11 mouse cellular contexts compared by ENCODE assay signal in genomic region chr5:143471165-143471546, GRCm38 (mm10). TPM values are rescaled to one million over a fixed set of nuclear protein-coding genes. Genes with fewer than 3 reads are reported as not detected.
A peak's percentile ranks its signal among the peaks of the same experiment; 100 is the strongest.
DNase-seq lines count a peak whose midpoint lies in the region; ATAC-seq and TF ChIP-seq lines count a peak whose summit lies in the region.
"Had no signal": no experiment of that assay in that cellular context is flagged by ENCODE, and none has a peak within 500 bp of the region (broad histone marks: within the 10 kb centered on the region; RNA-seq: fewer than 3 reads in every experiment).

No protein-coding gene starts in this region.

- no peaks in the 10 kb centered on the region for H3K27me3 ChIP-seq in heart, embryonic 12.5 days (replicated peaks)
- no peaks in the 10 kb centered on the region for H3K27me3 ChIP-seq in lung, embryonic 14.5 days (ENCODE audit: insufficient read depth, low read length)
- no peaks in the 10 kb centered on the region for H3K27me3 ChIP-seq in kidney, adult 2 months (replicated peaks; ENCODE audit: control insufficient read depth, insufficient read depth, low read length)
- H3K27me3 ChIP-seq: midbrain, embryonic 13.5 days; Patski had no signal

- no peak overlapping the region for H3K4me3 ChIP-seq in heart, embryonic 12.5 days
- H3K4me3 ChIP-seq in lung, embryonic 14.5 days (ENCODE audit: low read depth, low read length), result no peak overlapping the region
- H3K4me3 ChIP-seq in bone marrow, adult 2 months (replicated peaks; ENCODE audit: control insufficient read depth, low read depth, low read length), result no peak overlapping the region
- no peak overlapping the region for H3K4me3 ChIP-seq in kidney, adult 2 months (ENCODE audit: insufficient read depth, low read depth, low read length)
- H3K4me3 ChIP-seq: midbrain, embryonic 13.5 days had no signal

- TF ChIP-seq POLR2A in bone marrow, adult 2 months (IDR thresholded peaks at IDR 0.05; ENCODE audit: borderline replicate concordance, control insufficient read depth, low read depth, low read length), result no peak
- TF ChIP-seq POLR2A in kidney, adult 2 months (IDR thresholded peaks at IDR 0.05; ENCODE audit: low read depth, low read length), result no peak

- WGBS in heart, embryonic 12.5 days, result 92% methylated on average over 3 of the region's 3 CpGs
- 79% methylated on average over 3 of the region's 3 CpGs for WGBS in lung, embryonic 14.5 days
- WGBS in bone marrow, adult 2 months, result 33% methylated on average over 3 of the region's 3 CpGs
- 90% methylated on average over 3 of the region's 3 CpGs for WGBS in kidney, adult 2 months

- DNase-seq in heart, postnatal 25 days (ENCODE audit: low spot score), result no peak
- no peak for DNase-seq in lung, embryonic 14.5 days
- DNase-seq in lung, adult 18-20 months, result no peak
- DNase-seq in kidney, adult 2 months, result no peak

- no peak for ATAC-seq in heart, embryonic 12.5 days (ENCODE audit: insufficient number of reproducible peaks, low FRiP score)
- peak; percentile 30; the same call in 1 of the 2 replicates for ATAC-seq in lung, embryonic 14.5 days (ENCODE audit: insufficient read depth)
- peak; percentile 58 for ATAC-seq in granulocyte monocyte progenitor cell, adult 5-6 weeks (replicated peaks; ENCODE audit: poor library complexity, severe bottlenecking)
- ATAC-seq in frontal cortex, adult (ENCODE audit: low TSS enrichment), result no peak
- ATAC-seq: inflammation-experienced regulatory T-cells, adult 6 months; midbrain, embryonic 13.5 days; Patski had no signal

- H3K4me1 ChIP-seq in heart, embryonic 12.5 days (replicated peaks), result peaks cover 27% of the 10 kb centered on the region
- H3K4me1 ChIP-seq in lung, embryonic 14.5 days (ENCODE audit: insufficient read depth), result no peaks in the 10 kb centered on the region
- H3K4me1 ChIP-seq in bone marrow, adult 2 months (ENCODE audit: control insufficient read depth, insufficient read depth, low read length), result peaks cover 7% of the 10 kb centered on the region; the same call in 1 of the 2 replicates
- H3K4me1 ChIP-seq in kidney, adult 2 months (ENCODE audit: control insufficient read depth, insufficient read depth, low read length), result no peaks in the 10 kb centered on the region

- H3K36me3 ChIP-seq in heart, embryonic 12.5 days, result peaks cover 63% of the 10 kb centered on the region
- peaks cover 32% of the 10 kb centered on the region; the same call in 1 of the 2 replicates for H3K36me3 ChIP-seq in lung, embryonic 14.5 days (ENCODE audit: insufficient read depth)
- no peaks in the 10 kb centered on the region for H3K36me3 ChIP-seq in kidney, adult 2 months (ENCODE audit: control insufficient read depth, insufficient read depth, low read length)

- peak overlapping the region; percentile 76 for H3K27ac ChIP-seq in heart, embryonic 12.5 days (ENCODE audit: poor library complexity, severe bottlenecking)
- H3K27ac ChIP-seq in lung, embryonic 14.5 days (ENCODE audit: low read depth), result 0 out of 2 replicates have a peak overlapping the region, but pooled peaks have one; percentile 8
- H3K27ac ChIP-seq in bone marrow, adult 2 months (ENCODE audit: control insufficient read depth, insufficient read depth, low read depth, low read length, poor library complexity), result peak overlapping the region; percentile 59; the same call in 1 of the 2 replicates
- no peak overlapping the region for H3K27ac ChIP-seq in kidney, adult 2 months (ENCODE audit: insufficient read depth, low read depth, low read length)
- H3K27ac ChIP-seq: midbrain, embryonic 13.5 days had no signal

- no peak overlapping the region; the same call in 1 of the 2 replicates for H3K4me2 ChIP-seq in heart, embryonic 12.5 days
- no peak overlapping the region for H3K4me2 ChIP-seq in lung, embryonic 14.5 days
- H3K4me2 ChIP-seq: midbrain, embryonic 13.5 days had no signal

- no peaks in the 10 kb centered on the region for H3K9me3 ChIP-seq in heart, embryonic 12.5 days (replicated peaks)
- H3K9me3 ChIP-seq in lung, embryonic 14.5 days (ENCODE audit: low read depth, low read length), result no peaks in the 10 kb centered on the region
- H3K9me3 ChIP-seq: midbrain, embryonic 13.5 days had no signal

- intact Hi-C loops in heart, postnatal 25 days (cut with DNase I), result no loop called here

- TF ChIP-seq CTCF in lung, embryonic 14.5 days (IDR thresholded peaks at IDR 0.05; ENCODE audit: low read depth), result no peak
- TF ChIP-seq CTCF in bone marrow, adult 2 months (IDR thresholded peaks at IDR 0.05; ENCODE audit: control insufficient read depth, insufficient read depth, low read length), result no peak
- TF ChIP-seq CTCF in kidney, adult 2 months (conservative IDR thresholded peaks at IDR 0.05; ENCODE audit: insufficient read depth, insufficient read length, low read depth, low read length), result no peak

- peak overlapping the region; percentile 32; the same call in 1 of the 2 replicates for H3K9ac ChIP-seq in heart, embryonic 12.5 days
- no peak overlapping the region for H3K9ac ChIP-seq in lung, embryonic 14.5 days
- H3K9ac ChIP-seq: midbrain, embryonic 13.5 days had no signal

RNA-seq across cellular contexts. Expression of gene Daglb, which starts 6.8 kb away (rescaled TPM):
- 10.6 TPM in 2 replicates for polyA plus RNA-seq in heart, embryonic 12.5 days (2016; fragmentation: Nextera tagmentation; extraction: Ambion mirVana)
- 1 to 10 TPM; 7.6 to 8.2 TPM for total RNA-seq in heart, postnatal 25 days (2021)
- polyA plus RNA-seq in lung, embryonic 14.5 days (2014; fragmentation: Nextera tagmentation; extraction: Ambion mirVana), result 7.3 and 9.2 TPM in 2 replicates
- polyA plus RNA-seq in bone marrow, adult 2 months (2011; ENCODE audit: insufficient read depth, insufficient read length, low replicate concordance, missing spikeins), result 11.3 and 12.4 TPM in 2 replicates
- 11.7 and 22.8 TPM in 2 replicates for total RNA-seq in granulocyte monocyte progenitor cell, adult 5-6 weeks (2014; fragmentation: Nextera tagmentation)
- total RNA-seq in granulocyte monocyte progenitor cell, adult 5-6 weeks (2017), result 24.1 and 25.0 TPM in 2 replicates
- 11.7 TPM in 2 replicates for polyA plus RNA-seq in kidney, adult 2 months (2012; rRNA removed)

RNA-seq across cellular contexts. Expression of gene Rac1, which starts 56.7 kb away (rescaled TPM):
- 401 and 418 TPM in 2 replicates for polyA plus RNA-seq in heart, embryonic 12.5 days (2016; fragmentation: Nextera tagmentation; extraction: Ambion mirVana)
- 100 to 1,000 TPM; 215 to 235 TPM for total RNA-seq in heart, postnatal 25 days (2021)
- polyA plus RNA-seq in lung, embryonic 14.5 days (2014; fragmentation: Nextera tagmentation; extraction: Ambion mirVana), result 588 and 606 TPM in 2 replicates
- 75.0 and 92.5 TPM in 2 replicates for polyA plus RNA-seq in bone marrow, adult 2 months (2011; ENCODE audit: insufficient read depth, insufficient read length, low replicate concordance, missing spikeins)
- 349 and 471 TPM in 2 replicates for total RNA-seq in granulocyte monocyte progenitor cell, adult 5-6 weeks (2014; fragmentation: Nextera tagmentation)
- 118 and 134 TPM in 2 replicates for total RNA-seq in granulocyte monocyte progenitor cell, adult 5-6 weeks (2017)
- polyA plus RNA-seq in kidney, adult 2 months (2012; rRNA removed), result 259 and 277 TPM in 2 replicates

Comparison
In these comparisons a context has a peak if more than half of its experiments do, and no peak if none do; other contexts are left out.
1. ATAC-seq: peak in lung, embryonic 14.5 days (single experiment) and granulocyte monocyte progenitor cell, adult 5-6 weeks (single experiment); none in heart, embryonic 12.5 days (single experiment) and frontal cortex, adult (single experiment).